Mouse (Mus musculus) C2C12 (cell line): Measurements from ENCODE around the gene Rpl29. TPM values are rescaled to one million over a fixed set of nuclear protein-coding genes. Genes with fewer than 3 reads are reported as not detected.

Experiments
- H3K27me3 ChIP-seq: one replicate; pipeline ENCODE4 v1.6.1; 2011; ENCODE audit not compliant: control insufficient read depth, insufficient read depth, insufficient read length
- H3K36me3 ChIP-seq: one replicate; pipeline ENCODE4 v1.6.1; 2011; ENCODE audit not compliant: control insufficient read depth, insufficient read depth
- H3K4me3 ChIP-seq: one replicate; pipeline ENCODE4 v1.5.1; 2011; ENCODE audit warnings: mild to moderate bottlenecking, control low read depth; ENCODE audit not compliant: poor library complexity, insufficient read depth, severe bottlenecking
- H3K79me2 ChIP-seq: one replicate; pipeline ENCODE4 v1.6.1; 2011; ENCODE audit not compliant: control insufficient read depth, insufficient read depth
- H3K79me3 ChIP-seq: one replicate; pipeline ENCODE4 v1.6.1; 2011; ENCODE audit warnings: low read depth, control low read depth
- H3ac ChIP-seq: one replicate; pipeline ENCODE3; 2011; ENCODE audit warnings: low read depth; ENCODE audit not compliant: control insufficient read depth, insufficient read length
- CEBPB ChIP-seq: IDR thresholded peaks from one replicate; pipeline ENCODE4 v1.6.1; 2011; ENCODE audit warnings: low read depth, mild to moderate bottlenecking, control low read depth, moderate library complexity
- CTCF ChIP-seq: IDR thresholded peaks from one replicate; pipeline ENCODE4 v1.5.1; 2011; ENCODE audit not compliant: control insufficient read depth, insufficient read depth, insufficient read length
- FOSL1 ChIP-seq: IDR thresholded peaks from one replicate; pipeline ENCODE4 v1.8.0; 2011; ENCODE audit warnings: mild to moderate bottlenecking, low read length; ENCODE audit not compliant: poor library complexity, insufficient read depth, severe bottlenecking
- MAX ChIP-seq: IDR thresholded peaks from one replicate; pipeline ENCODE4 v1.6.1; 2011; ENCODE audit warnings: mild to moderate bottlenecking, control low read depth
- MYOD1 ChIP-seq: IDR thresholded peaks from one replicate; pipeline ENCODE4 v1.6.1; 2011; ENCODE audit warnings: low read depth; ENCODE audit not compliant: control insufficient read depth, insufficient read length
- MYOG ChIP-seq: IDR thresholded peaks from one replicate; pipeline ENCODE4 v1.6.1; 2011; ENCODE audit not compliant: control insufficient read depth, insufficient read length; ENCODE audit errors: extremely low read depth
- USF1 ChIP-seq: IDR thresholded peaks from one replicate; pipeline ENCODE4 v1.6.1; 2011; ENCODE audit warnings: low read depth, mild to moderate bottlenecking, control low read depth, moderate library complexity
- polyA plus RNA-seq: library from polyadenylated mRNA; unstranded; fragments of >200 nt; fragmentation: generic; extraction: Trizol; gene quantifications from one replicate; pipeline ENCODE4 v1.2.1, GENCODE M21; 2012; ENCODE audit warnings: missing spikeins

The Rpl29 gene
- polyA plus RNA-seq, 1 experiment: 72.9 TPM

GRCm38 (mm10) chr9:106480541-106480940 is 51.3 kb downstream of the Rpl29 start:
- Histone ChIP-seq H3K4me3 (no peak overlapping the region), H3K27me3 (no peaks in the 10 kb centered on the region), H3K79me2 (peaks cover 34% of the 10 kb centered on the region), H3K79me3 (peaks cover 13% of the 10 kb centered on the region), H3ac (no peak overlapping the region), H3K36me3 (peaks cover 9% of the 10 kb centered on the region)
- TF ChIP-seq MYOD1 (no peak), MYOG (no peak), CEBPB (no peak), MAX (no peak), CTCF (no peak), FOSL1 (no peak), USF1 (no peak)

DNA sequence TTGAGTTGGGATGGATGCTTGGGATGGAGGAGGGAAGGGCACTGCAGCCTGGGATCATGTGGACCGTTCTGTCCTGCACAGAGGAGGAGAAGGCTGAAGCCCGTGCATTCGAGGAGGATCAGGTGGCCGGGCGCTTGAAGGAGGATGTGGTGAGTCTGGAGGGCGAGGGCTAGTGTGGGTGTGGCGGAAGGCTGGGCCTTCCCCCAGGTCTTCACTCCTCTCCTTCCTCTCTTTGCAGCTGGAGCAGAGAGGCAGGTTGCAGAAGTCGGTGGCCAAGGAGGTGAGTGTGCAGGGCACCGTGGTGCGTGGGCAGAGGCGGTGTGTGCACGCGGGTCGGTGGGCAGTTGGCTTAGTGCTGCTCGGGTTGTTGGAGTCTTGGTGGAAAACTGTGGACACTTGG is 51.8 kb downstream of the Rpl29 start:
- peaks cover 11% of the 10 kb centered on the region for H3K36me3 ChIP-seq
- TF ChIP-seq MYOG (no peak), USF1 (no peak), MYOD1 (no peak), FOSL1 (no peak), CTCF (no peak), MAX (no peak), CEBPB (no peak)

More for the DNA sequence above, 51.8 kb downstream of the Rpl29 start:
- peaks cover 31% of the 10 kb centered on the region for H3K79me2 ChIP-seq
- H3K4me3 ChIP-seq: no peak overlapping the region
- no peak overlapping the region for H3ac ChIP-seq
- H3K27me3 ChIP-seq: no peaks in the 10 kb centered on the region
- peaks cover 11% of the 10 kb centered on the region for H3K79me3 ChIP-seq

Other genes starting within 250 kb of the Rpl29 start
- gene Ppm1m, start 229.7 kb upstream of the Rpl29 start, polyA plus RNA-seq: 42.8 TPM
- gene Twf2, start 226.3 kb upstream of the Rpl29 start, polyA plus RNA-seq: 54.7 TPM
- not detected for gene Tlr9, start 206.9 kb upstream of the Rpl29 start, polyA plus RNA-seq
- gene Alas1, start 180.8 kb upstream of the Rpl29 start, polyA plus RNA-seq: 81.3 TPM
- 20.6 TPM for gene Poc1a, start 148.4 kb upstream of the Rpl29 start, polyA plus RNA-seq
- 11.0 TPM for gene Dusp7, start 60.8 kb upstream of the Rpl29 start, polyA plus RNA-seq
- gene Acy1, start 8.9 kb downstream of the Rpl29 start, polyA plus RNA-seq: 21.4 TPM
- gene Abhd14b, start 18.0 kb downstream of the Rpl29 start, polyA plus RNA-seq: 6.1 TPM
- 18.4 TPM for gene Abhd14a, start 18.2 kb downstream of the Rpl29 start, polyA plus RNA-seq
- 294 TPM for gene Pcbp4, start 23.8 kb downstream of the Rpl29 start, polyA plus RNA-seq
- 0.29 TPM for gene Gpr62, start 36.5 kb downstream of the Rpl29 start, polyA plus RNA-seq
- 109 TPM for gene Rrp9, start 46.5 kb downstream of the Rpl29 start, polyA plus RNA-seq
- 26.8 TPM for gene Parp3, start 47.5 kb downstream of the Rpl29 start, polyA plus RNA-seq
- gene Iqcf1, start 70.5 kb downstream of the Rpl29 start, polyA plus RNA-seq: 0.08 TPM
- not detected for gene Iqcf5, start 85.1 kb downstream of the Rpl29 start, polyA plus RNA-seq
- not detected for gene Iqcf3, start 132.2 kb downstream of the Rpl29 start, polyA plus RNA-seq
- not detected for gene Iqcf4, start 141.5 kb downstream of the Rpl29 start, polyA plus RNA-seq
- not detected for gene Iqcf6, start 197.1 kb downstream of the Rpl29 start, polyA plus RNA-seq
- gene Grm2, start 226.6 kb downstream of the Rpl29 start, polyA plus RNA-seq: not detected